Mouse (Mus musculus) limb, embryonic 11.5 days (tissue): ENCODE results near the gene Rras2. TPM values are rescaled to one million over a fixed set of nuclear protein-coding genes. Genes with fewer than 3 reads are reported as not detected.

Experiments
- ATAC-seq: fragments of 200-750 bp; cut with Nextera tagmentation; 2 replicates; pipeline ENCODE4 v1.8.0; 2017; ENCODE audit warnings: low read depth; ENCODE audit not compliant: insufficient number of reproducible peaks, low FRiP score, low TSS enrichment
- DNase-seq: peaks from one replicate; pipeline ENCODE4 v3.0.0-alpha.2; 2015; ENCODE audit warnings: low spot score
- H3K27ac ChIP-seq: fragments of 300-500 bp; sonication (generic); replicated peaks from 2 replicates; pipeline ENCODE4 v1.5.1; 2014; ENCODE audit warnings: low read depth, mild to moderate bottlenecking, low read length
- H3K27me3 ChIP-seq: fragments of 300-500 bp; sonication (generic); 2 replicates; pipeline ENCODE4 v1.6.1; 2014; ENCODE audit warnings: mild to moderate bottlenecking, low read length, mixed read lengths; ENCODE audit not compliant: control insufficient read depth, insufficient read depth
- H3K36me3 ChIP-seq: fragments of 300-500 bp; sonication (generic); 2 replicates; pipeline ENCODE4 v1.6.1; 2014; ENCODE audit warnings: mild to moderate bottlenecking, low read length, moderate library complexity, mixed read lengths; ENCODE audit not compliant: control insufficient read depth, insufficient read depth
- H3K4me1 ChIP-seq: fragments of 300-500 bp; sonication (generic); 2 replicates; pipeline ENCODE4 v1.6.1; 2014; ENCODE audit warnings: low read length, mixed read lengths; ENCODE audit not compliant: control insufficient read depth, insufficient read depth
- H3K4me2 ChIP-seq: fragments of 300-500 bp; sonication (generic); 2 replicates; pipeline ENCODE4 v1.6.1; 2014; ENCODE audit warnings: low read depth, mild to moderate bottlenecking, moderate library complexity; ENCODE audit not compliant: severe bottlenecking
- H3K4me3 ChIP-seq: fragments of 300-500 bp; sonication (generic); 2 replicates; pipeline ENCODE4 v1.5.1; 2014; ENCODE audit warnings: low read depth, low read length
- H3K9ac ChIP-seq: fragments of 300-500 bp; sonication (generic); 2 replicates; pipeline ENCODE4 v1.6.1; 2014; ENCODE audit warnings: mild to moderate bottlenecking, low read length
- H3K9me3 ChIP-seq: fragments of 300-500 bp; sonication (generic); 2 replicates; pipeline ENCODE4 v1.6.1; 2016; ENCODE audit warnings: low read length; ENCODE audit not compliant: control insufficient read depth
- WGBS: fragments of 180-500 bp; shearing (Covaris S2); extraction: QIAGEN DNeasy Blood & Tissue Kit; methylation state at CpG from one replicate; pipeline ENCODE4 v1.1.7; 2014; 5-methylcytosine and 5-hydroxymethylcytosine counted together
- polyA plus RNA-seq: library from polyadenylated mRNA; unstranded; fragments of >200 nt; fragmentation: Nextera tagmentation; extraction: Ambion mirVana; gene quantifications from 2 replicates; pipeline ENCODE4 v1.2.1, GENCODE M21; 2014

Gene Rras2
- polyA plus RNA-seq, 1 experiment from 2014 or later: 27.0 TPM

DNA sequence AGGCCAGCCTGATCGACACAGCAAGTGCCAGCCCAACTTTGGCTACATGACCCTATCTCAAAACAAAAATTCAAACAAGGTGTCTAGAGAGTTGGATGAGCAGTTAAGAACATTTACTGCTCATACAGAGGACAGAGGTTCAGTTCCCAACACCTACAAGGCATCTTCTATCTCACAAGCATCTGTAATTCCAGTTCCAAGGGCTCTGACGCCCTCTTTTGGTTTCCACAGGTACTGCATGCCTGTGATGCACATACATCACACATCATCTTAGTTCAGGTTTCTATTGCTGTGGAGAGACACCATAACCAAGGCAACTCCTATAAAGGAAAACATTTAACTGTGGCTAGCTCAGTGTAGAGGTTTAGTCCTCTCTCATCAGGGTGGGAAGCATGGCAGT lies 11.7 kb upstream of the Rras2 start:
- no peaks in the 10 kb centered on the region for H3K36me3 ChIP-seq
- H3K9ac ChIP-seq: no peak overlapping the region
- H3K9me3 ChIP-seq: no peaks in the 10 kb centered on the region
- DNase-seq (no peak), ATAC-seq (no peak)
- 49% methylated on average over 2 of the region's 2 CpGs for WGBS
- no peak overlapping the region for H3K27ac ChIP-seq
- no peaks in the 10 kb centered on the region for H3K4me1 ChIP-seq
- H3K27me3 ChIP-seq: no peaks in the 10 kb centered on the region
- no peak overlapping the region for H3K4me2 ChIP-seq
- H3K4me3 ChIP-seq: no peak overlapping the region

DNA sequence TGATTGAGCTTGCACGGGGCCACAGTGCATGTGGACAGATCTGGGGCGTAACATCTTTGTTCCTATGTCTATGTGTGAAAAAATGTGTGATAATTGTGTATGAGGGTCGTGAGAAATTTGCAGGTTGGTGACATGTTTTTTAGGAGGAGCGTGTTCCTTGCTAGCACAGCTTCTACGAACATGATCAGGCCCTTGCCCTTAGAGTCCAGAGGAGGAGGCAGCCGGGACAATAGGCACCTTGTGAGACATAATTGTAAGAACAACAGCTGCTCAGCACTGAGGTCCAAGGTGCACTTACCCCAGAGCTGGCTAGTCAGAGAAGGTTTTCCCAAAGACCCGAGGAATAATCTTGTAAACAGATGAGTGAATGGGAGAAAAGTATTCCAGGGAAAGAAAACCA lies 599 bp upstream of the Rras2 start:
- WGBS: 47% methylated on average over 7 of the region's 7 CpGs

GRCm38 (mm10) chr7:114116711-114117351 lies 750 bp downstream of the Rras2 start:
- peak overlapping the region; percentile 92 for H3K27ac ChIP-seq
- no peaks in the 10 kb centered on the region for H3K27me3 ChIP-seq
- no peaks in the 10 kb centered on the region for H3K36me3 ChIP-seq
- peak overlapping the region; percentile 79 for H3K4me2 ChIP-seq
- peak; percentile 77 for DNase-seq
- H3K4me3 ChIP-seq: peak overlapping the region; percentile 74
- ATAC-seq: peak; percentile 77
- H3K9ac ChIP-seq: peak overlapping the region; percentile 89
- under 1% methylated on average over 70 of the region's 74 CpGs for WGBS
- no peaks in the 10 kb centered on the region for H3K9me3 ChIP-seq
- no peaks in the 10 kb centered on the region for H3K4me1 ChIP-seq

More for the DNA sequence above, 599 bp upstream of the Rras2 start:
- Histone ChIP-seq H3K4me3 (peak overlapping the region; percentile 74), H3K4me1 (no peaks in the 10 kb centered on the region), H3K4me2 (peak overlapping the region; percentile 79), H3K27ac (no peak overlapping the region), H3K36me3 (no peaks in the 10 kb centered on the region), H3K27me3 (no peaks in the 10 kb centered on the region), H3K9me3 (no peaks in the 10 kb centered on the region), H3K9ac (no peak overlapping the region)
- no peak for DNase-seq
- no peak for ATAC-seq

DNA sequence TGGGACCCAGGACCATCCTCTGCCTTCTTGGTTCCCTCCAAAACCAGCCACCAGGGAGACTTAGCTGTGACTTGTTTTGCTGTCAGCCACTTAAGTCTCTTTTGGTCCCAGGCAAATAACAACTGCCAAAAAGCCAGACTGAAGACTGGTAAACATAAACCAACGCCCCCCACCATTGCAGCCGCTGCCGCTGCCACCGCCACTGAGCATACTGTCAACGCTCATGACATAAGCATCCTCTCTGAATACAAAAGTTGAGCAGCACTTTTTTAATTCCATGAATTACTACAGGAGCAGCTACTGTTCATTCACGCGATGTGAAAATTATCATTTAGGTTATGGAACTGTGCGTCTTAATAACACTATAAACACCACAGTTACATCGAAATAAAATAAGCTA lies 1.6 kb downstream of the Rras2 start:
- no peak overlapping the region for H3K27ac ChIP-seq
- peak overlapping the region; percentile 79; the same call in 1 of the 2 replicates for H3K4me2 ChIP-seq
- DNase-seq (peak; percentile 24), ATAC-seq (no peak)
- no peaks in the 10 kb centered on the region for H3K36me3 ChIP-seq
- H3K4me3 ChIP-seq: peak overlapping the region; percentile 74
- WGBS: 21% methylated on average over 9 of the region's 9 CpGs
- H3K4me1 ChIP-seq: no peaks in the 10 kb centered on the region
- no peak overlapping the region for H3K9ac ChIP-seq
- H3K27me3 ChIP-seq: no peaks in the 10 kb centered on the region
- no peaks in the 10 kb centered on the region for H3K9me3 ChIP-seq

DNA sequence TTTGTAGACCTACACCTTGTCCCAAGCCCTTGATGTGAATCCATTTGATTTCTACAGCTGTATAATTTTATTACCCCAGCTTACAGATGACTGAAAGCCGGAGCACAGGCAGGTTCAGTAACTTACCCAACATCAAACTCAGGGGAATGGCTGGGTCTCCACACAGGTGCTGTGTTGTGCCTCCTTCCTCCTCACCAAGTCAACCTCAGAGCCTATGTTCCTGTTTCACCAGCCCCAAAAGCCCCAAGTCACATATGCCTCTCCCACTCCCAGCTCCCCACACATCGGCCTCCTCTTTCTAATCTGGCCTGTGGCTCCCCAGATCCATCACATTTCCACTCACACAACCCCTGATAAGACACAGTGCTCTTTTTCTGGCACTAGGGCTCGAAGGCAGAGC lies 2.6 kb downstream of the Rras2 start:
- DNase-seq: no peak
- no peak for ATAC-seq
- Histone ChIP-seq H3K9me3 (no peaks in the 10 kb centered on the region), H3K4me2 (no peak overlapping the region), H3K27ac (no peak overlapping the region), H3K9ac (no peak overlapping the region), H3K36me3 (no peaks in the 10 kb centered on the region), H3K4me3 (no peak overlapping the region), H3K4me1 (no peaks in the 10 kb centered on the region), H3K27me3 (no peaks in the 10 kb centered on the region)
- WGBS: 77% methylated on average over 3 of the region's 3 CpGs

DNA sequence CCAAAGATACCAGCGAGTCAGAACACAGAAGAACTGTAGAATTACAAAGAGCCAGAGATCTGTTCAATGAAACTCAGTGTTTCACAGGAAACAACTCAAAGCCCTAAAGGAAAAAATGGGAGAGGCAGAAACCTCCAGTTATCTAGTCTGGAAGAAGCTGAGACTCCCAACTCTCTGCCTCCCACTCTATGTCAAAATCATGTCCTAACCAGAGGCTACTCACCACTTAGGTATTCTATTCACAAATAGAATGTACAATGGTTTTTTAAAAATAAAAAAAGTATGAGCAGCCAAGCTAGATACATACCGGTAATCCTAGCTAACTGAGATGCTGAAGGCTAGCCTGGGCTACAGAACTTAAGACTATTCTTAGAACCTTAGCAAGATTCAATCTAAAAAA lies 3.3 kb downstream of the Rras2 start:
- Histone ChIP-seq H3K36me3 (no peaks in the 10 kb centered on the region), H3K9me3 (no peaks in the 10 kb centered on the region), H3K27ac (no peak overlapping the region), H3K4me3 (no peak overlapping the region), H3K4me2 (no peak overlapping the region), H3K27me3 (no peaks in the 10 kb centered on the region), H3K9ac (no peak overlapping the region), H3K4me1 (no peaks in the 10 kb centered on the region)
- 95% methylated on average over 2 of the region's 2 CpGs for WGBS
- ATAC-seq: no peak
- DNase-seq: no peak

- no peaks in the 10 kb centered on the region for H3K36me3 ChIP-seq
- no peak overlapping the region for H3K9ac ChIP-seq
- no peaks in the 10 kb centered on the region for H3K9me3 ChIP-seq
- ATAC-seq (no peak), DNase-seq (no peak)
- H3K4me3 ChIP-seq: no peak overlapping the region
- WGBS: 85% methylated on average over 2 of the region's 2 CpGs
- H3K27ac ChIP-seq: no peak overlapping the region
- H3K27me3 ChIP-seq: no peaks in the 10 kb centered on the region
- no peaks in the 10 kb centered on the region for H3K4me1 ChIP-seq
- H3K4me2 ChIP-seq: no peak overlapping the region
Measured at GRCm38 (mm10) chr7:114110500-114110899, 7.1 kb downstream of the Rras2 start.

- Histone ChIP-seq H3K36me3 (no peaks in the 10 kb centered on the region), H3K4me2 (no peak overlapping the region), H3K9ac (no peak overlapping the region), H3K27me3 (no peaks in the 10 kb centered on the region), H3K27ac (no peak overlapping the region), H3K4me1 (no peaks in the 10 kb centered on the region), H3K4me3 (no peak overlapping the region), H3K9me3 (no peaks in the 10 kb centered on the region)
- WGBS: 91% methylated on average over 8 of the region's 8 CpGs
- DNase-seq (no peak), ATAC-seq (no peak)
Measured at GRCm38 (mm10) chr7:114105886-114106285, 11.7 kb downstream of the Rras2 start.
